Mouse (Mus musculus) C2C12 (cell line): Measurements from ENCODE around the gene Ptrhd1. TPM values are rescaled to one million over a fixed set of nuclear protein-coding genes. Genes with fewer than 3 reads are reported as not detected.
A peak's percentile ranks its signal among the peaks of the same experiment; 100 is the strongest.

ENCODE experiments used
- H3K27me3 ChIP-seq: one replicate; pipeline ENCODE4 v1.6.1; 2011; ENCODE audit not compliant: control insufficient read depth, insufficient read depth, insufficient read length
- H3K36me3 ChIP-seq: one replicate; pipeline ENCODE4 v1.6.1; 2011; ENCODE audit not compliant: control insufficient read depth, insufficient read depth
- H3K4me3 ChIP-seq: one replicate; pipeline ENCODE4 v1.5.1; 2011; ENCODE audit warnings: mild to moderate bottlenecking, control low read depth; ENCODE audit not compliant: poor library complexity, insufficient read depth, severe bottlenecking
- H3K79me2 ChIP-seq: one replicate; pipeline ENCODE4 v1.6.1; 2011; ENCODE audit not compliant: control insufficient read depth, insufficient read depth
- H3K79me3 ChIP-seq: one replicate; pipeline ENCODE4 v1.6.1; 2011; ENCODE audit warnings: low read depth, control low read depth
- H3ac ChIP-seq: one replicate; pipeline ENCODE3; 2011; ENCODE audit warnings: low read depth; ENCODE audit not compliant: control insufficient read depth, insufficient read length
- CEBPB ChIP-seq: IDR thresholded peaks from one replicate; pipeline ENCODE4 v1.6.1; 2011; ENCODE audit warnings: low read depth, mild to moderate bottlenecking, control low read depth, moderate library complexity
- CTCF ChIP-seq: IDR thresholded peaks from one replicate; pipeline ENCODE4 v1.5.1; 2011; ENCODE audit not compliant: control insufficient read depth, insufficient read depth, insufficient read length
- FOSL1 ChIP-seq: IDR thresholded peaks from one replicate; pipeline ENCODE4 v1.8.0; 2011; ENCODE audit warnings: mild to moderate bottlenecking, low read length; ENCODE audit not compliant: poor library complexity, insufficient read depth, severe bottlenecking
- MAX ChIP-seq: IDR thresholded peaks from one replicate; pipeline ENCODE4 v1.6.1; 2011; ENCODE audit warnings: mild to moderate bottlenecking, control low read depth
- MYOD1 ChIP-seq: IDR thresholded peaks from one replicate; pipeline ENCODE4 v1.6.1; 2011; ENCODE audit warnings: low read depth; ENCODE audit not compliant: control insufficient read depth, insufficient read length
- MYOG ChIP-seq: IDR thresholded peaks from one replicate; pipeline ENCODE4 v1.6.1; 2011; ENCODE audit not compliant: control insufficient read depth, insufficient read length; ENCODE audit errors: extremely low read depth
- USF1 ChIP-seq: IDR thresholded peaks from one replicate; pipeline ENCODE4 v1.6.1; 2011; ENCODE audit warnings: low read depth, mild to moderate bottlenecking, control low read depth, moderate library complexity
- long read RNA-seq, 2 experiments: library from polyadenylated mRNA; unstranded; transcript quantifications; one replicate each; pipeline ENCODE4 v2.0.0; 2019 to 2020
- polyA plus RNA-seq: library from polyadenylated mRNA; unstranded; fragments of >200 nt; fragmentation: generic; extraction: Trizol; gene quantifications from one replicate; pipeline ENCODE4 v1.2.1, GENCODE M21; 2012; ENCODE audit warnings: missing spikeins

The Ptrhd1 gene
- polyA plus RNA-seq, result 4.1 TPM
- long read RNA-seq, experiment 1, transcript Ptrhd1-201 (2 exons, 3,840 nt), result major isoform, 15 of 21 reads
- long read RNA-seq, experiment 1, partial matches to known transcripts, result 0 of 21 reads
- long read RNA-seq, experiment 1, other reads (novel, unspliced or antisense), result 6 of 21 reads
- long read RNA-seq, experiment 2, transcript Ptrhd1-201 (2 exons, 3,840 nt), result major isoform, 7 of 10 reads
- long read RNA-seq, experiment 2, partial matches to known transcripts, result 0 of 10 reads
- long read RNA-seq, experiment 2, other reads (novel, unspliced or antisense), result 3 of 10 reads

- peaks cover 33% of the 10 kb centered on the region for H3K36me3 ChIP-seq
Observed at GRCm38 (mm10) chr12:4233572-4234508, at the start of gene Ptrhd1, which contains the start of gene Cenpo. Gene Ptrhd1, plus strand, starts transcription at chr12:4234027. Gene Cenpo, minus strand, starts transcription at chr12:4234294.

GRCm38 (mm10) chr12:4184648-4185047, 49.2 kb upstream of the Ptrhd1 start:
- no peak for TF ChIP-seq USF1
- TF ChIP-seq CTCF, result no peak
- TF ChIP-seq MAX, result no peak
- TF ChIP-seq MYOD1, result no peak
- no peak for TF ChIP-seq MYOG
- TF ChIP-seq FOSL1, result no peak
- TF ChIP-seq CEBPB, result no peak
- Histone ChIP-seq H3K27me3 (no peaks in the 10 kb centered on the region), H3ac (no peak overlapping the region), H3K79me3 (no peaks in the 10 kb centered on the region), H3K36me3 (no peaks in the 10 kb centered on the region), H3K4me3 (no peak overlapping the region), H3K79me2 (no peaks in the 10 kb centered on the region)

More at GRCm38 (mm10) chr12:4233572-4234508, at the start of gene Ptrhd1, which contains the start of gene Cenpo:
- H3K79me2 ChIP-seq, result peaks cover 49% of the 10 kb centered on the region
- no peaks in the 10 kb centered on the region for H3K27me3 ChIP-seq
- peaks cover 26% of the 10 kb centered on the region for H3K79me3 ChIP-seq
- H3K4me3 ChIP-seq, result peak within 1 kb of the TSS; percentile 63
- TF ChIP-seq MYOG (no peak), MAX (peak; percentile 84)
- peak within 1 kb of the TSS; percentile 84 for H3ac ChIP-seq

GRCm38 (mm10) chr12:4188171-4189059, 45.4 kb upstream of the Ptrhd1 start:
- Histone ChIP-seq H3K79me2 (no peaks in the 10 kb centered on the region), H3K27me3 (no peaks in the 10 kb centered on the region), H3K4me3 (no peak overlapping the region), H3K36me3 (no peaks in the 10 kb centered on the region), H3K79me3 (no peaks in the 10 kb centered on the region), H3ac (no peak overlapping the region)
- TF ChIP-seq MYOD1 (no peak), FOSL1 (no peak), CEBPB (no peak), MAX (no peak)

- H3ac ChIP-seq, result no peak overlapping the region
- no peaks in the 10 kb centered on the region for H3K79me2 ChIP-seq
- TF ChIP-seq MYOD1 (no peak), USF1 (no peak), MAX (no peak), CTCF (peak; percentile 1)
- no peaks in the 10 kb centered on the region for H3K79me3 ChIP-seq
- H3K27me3 ChIP-seq, result no peaks in the 10 kb centered on the region
- no peak overlapping the region for H3K4me3 ChIP-seq
- H3K36me3 ChIP-seq, result no peaks in the 10 kb centered on the region
Observed at GRCm38 (mm10) chr12:4189060-4189447, 44.8 kb upstream of the Ptrhd1 start.

GRCm38 (mm10) chr12:4192514-4192913, 41.3 kb upstream of the Ptrhd1 start:
- H3K27me3 ChIP-seq, result no peaks in the 10 kb centered on the region
- no peaks in the 10 kb centered on the region for H3K36me3 ChIP-seq
- H3ac ChIP-seq, result no peak overlapping the region
- H3K4me3 ChIP-seq, result no peak overlapping the region
- no peaks in the 10 kb centered on the region for H3K79me3 ChIP-seq
- no peaks in the 10 kb centered on the region for H3K79me2 ChIP-seq
- TF ChIP-seq CEBPB (no peak), MYOD1 (no peak), MYOG (no peak), CTCF (no peak), MAX (no peak), USF1 (no peak), FOSL1 (no peak)
